Mouse (Mus musculus): ENCODE measurements around the gene Fbxo21. TPM values are rescaled to one million over a fixed set of nuclear protein-coding genes. Genes with fewer than 3 reads are reported as not detected.

Fbxo21 gene
- total and polyA plus RNA-seq, 3 experiments, result 10.7 to 19.3 (median 13.7) TPM

GRCm38 (mm10) chr5:118048412-118048811 lies 71.9 kb downstream of the Fbxo21 start:
- no peaks in the 10 kb centered on the region for H3K27me3 ChIP-seq (replicated peaks)
- H3K4me2 ChIP-seq (ENCODE audit: insufficient read depth, low read depth, poor library complexity, severe bottlenecking), result no peak overlapping the region
- no peak overlapping the region for H3K9ac ChIP-seq (ENCODE audit: insufficient read depth, low read depth)
- no peaks in the 10 kb centered on the region for H3K36me3 ChIP-seq (replicated peaks in 1 of 2; ENCODE audit: control insufficient read depth in 1 of 2, insufficient read depth in 1 of 2, low read length in 1 of 2)
- peaks cover 9 to 30% of the 10 kb centered on the region in 2 experiments for H3K4me1 ChIP-seq (ENCODE audit: control insufficient read depth in 1 of 2, insufficient read depth in 2 of 2)
- H3K27ac ChIP-seq (ENCODE audit: insufficient read depth, low read depth), result no peak overlapping the region
- in situ Hi-C loops (cut with MboI; ENCODE audit: low pct_ligation_motif_present, low pct_unique_long_range_greater_than_20kb, low sequenced_read_pairs) (no loop called here), dilution Hi-C loops (cut with MboI; ENCODE audit: extremely low pct_ligation_motif_present, extremely low pct_unique_long_range_greater_than_20kb, low sequenced_read_pairs) (no loop called here)
- no peak for TF ChIP-seq NELFE (IDR thresholded peaks at IDR 0.05; ENCODE audit: low read depth, low read length)
- TF ChIP-seq GABPA (IDR thresholded peaks at IDR 0.05; ENCODE audit: insufficient replicate concordance, low read depth, low read length), result no peak
- TF ChIP-seq EP300 (IDR thresholded peaks at IDR 0.05; ENCODE audit: low read length), result no peak
- TF ChIP-seq HCFC1 (IDR thresholded peaks at IDR 0.05; ENCODE audit: low read depth, low read length), result no peak
- no peak for TF ChIP-seq USF1 (IDR thresholded peaks at IDR 0.05; ENCODE audit: low read depth, low read length)
- no peak for TF ChIP-seq POLR2AphosphoS2 (IDR thresholded peaks at IDR 0.05; ENCODE audit: low read depth, low read length)
- no peak for TF ChIP-seq TBP (conservative IDR thresholded peaks at IDR 0.05; ENCODE audit: low read depth, low read length)
- no peak for TF ChIP-seq JUND (conservative IDR thresholded peaks at IDR 0.05; ENCODE audit: low read depth, low read length)
- TF ChIP-seq RCOR1 (conservative IDR thresholded peaks at IDR 0.05; ENCODE audit: low read depth, low read length), result no peak
- no peak for TF ChIP-seq SIN3A (IDR thresholded peaks at IDR 0.05; ENCODE audit: low read length)
- TF ChIP-seq ZMIZ1 (IDR thresholded peaks at IDR 0.05; ENCODE audit: low read depth, low read length), result no peak
- no peak for TF ChIP-seq IRF4 (IDR thresholded peaks at IDR 0.05; ENCODE audit: low read depth, low read length)
- TF ChIP-seq ZC3H11A (IDR thresholded peaks at IDR 0.05; ENCODE audit: low read depth, low read length), result no peak
- no peak for TF ChIP-seq ZNF384 (IDR thresholded peaks at IDR 0.05; ENCODE audit: low read depth, low read length)
- no peak for TF ChIP-seq NRF1 (IDR thresholded peaks at IDR 0.05; ENCODE audit: low read depth, low read length)
- no peak for TF ChIP-seq ZKSCAN1 (IDR thresholded peaks at IDR 0.05; ENCODE audit: borderline replicate concordance, low read depth, low read length)
- TF ChIP-seq POLR2A (IDR thresholded peaks at IDR 0.05; ENCODE audit: low read depth, low read length), result no peak
- no peak for TF ChIP-seq ELF1 (IDR thresholded peaks at IDR 0.05; ENCODE audit: low read depth, low read length)
- H3K79me2 ChIP-seq (replicated peaks; ENCODE audit: control insufficient read depth, extremely low read depth, insufficient read depth, poor library complexity, severe bottlenecking), result no peaks in the 10 kb centered on the region
- no peak overlapping the region for H3K4me3 ChIP-seq (replicated peaks in 1 of 3; ENCODE audit: low read depth in 2 of 3, low read length in 2 of 3, poor library complexity in 1 of 3)
- peak; percentile 26 for DNase-seq (ENCODE audit: extremely low read depth)
- H3K9me3 ChIP-seq (replicated peaks; ENCODE audit: low read length), result no peaks in the 10 kb centered on the region

- in situ Hi-C loops (cut with MboI; ENCODE audit: low pct_ligation_motif_present, low pct_unique_long_range_greater_than_20kb, low sequenced_read_pairs), result no loop called here
- Histone ChIP-seq H3K27ac (ENCODE audit: insufficient read depth, low read depth) (no peak overlapping the region), H3K4me3 (replicated peaks in 1 of 3; ENCODE audit: low read depth in 2 of 3, low read length in 2 of 3, poor library complexity in 1 of 3) (no peak overlapping the region), H3K79me2 (replicated peaks; ENCODE audit: control insufficient read depth, extremely low read depth, insufficient read depth, poor library complexity, severe bottlenecking) (no peaks in the 10 kb centered on the region), H3K36me3 (replicated peaks in 1 of 2; ENCODE audit: control insufficient read depth in 1 of 2, insufficient read depth in 1 of 2, low read length in 1 of 2) (no peaks in the 10 kb centered on the region), H3K4me2 (ENCODE audit: insufficient read depth, low read depth, poor library complexity, severe bottlenecking) (no peak overlapping the region), H3K27me3 (replicated peaks) (no peaks in the 10 kb centered on the region), H3K9me3 (replicated peaks; ENCODE audit: low read length) (no peaks in the 10 kb centered on the region), H3K4me1 (ENCODE audit: control insufficient read depth in 1 of 2, insufficient read depth in 2 of 2) (peaks cover 9 to 30% of the 10 kb centered on the region in 2 experiments), H3K9ac (ENCODE audit: insufficient read depth, low read depth) (no peak overlapping the region)
- DNase-seq (ENCODE audit: extremely low read depth), result no peak
- dilution Hi-C loops (cut with MboI; ENCODE audit: extremely low pct_ligation_motif_present, extremely low pct_unique_long_range_greater_than_20kb, low sequenced_read_pairs), result no loop called here
- TF ChIP-seq BHLHE40 (IDR thresholded peaks at IDR 0.05; ENCODE audit: low read depth, low read length), result no peak
- TF ChIP-seq SMC3 (IDR thresholded peaks at IDR 0.05; ENCODE audit: low read depth, low read length), result no peak
- TF ChIP-seq POLR2AphosphoS2 (IDR thresholded peaks at IDR 0.05; ENCODE audit: low read depth, low read length), result no peak
These were observed 72.4 kb downstream of the Fbxo21 start for GRCm38 (mm10) chr5:118048928-118049327.

Data from CH12.LX (cell line).